Mouse (Mus musculus) bone marrow macrophage, adult 2 months (primary cell): ENCODE measurements around the gene Arhgef38. TPM values are rescaled to one million over a fixed set of nuclear protein-coding genes. Genes with fewer than 3 reads are reported as not detected.

Experiments
- H3K27ac ChIP-seq: 2 replicates; pipeline ENCODE4 v1.5.1; 2012; ENCODE audit warnings: low read depth, low read length; ENCODE audit not compliant: insufficient read depth
- H3K4me1 ChIP-seq: 2 replicates; pipeline ENCODE4 v1.6.1; 2012; ENCODE audit warnings: low read length; ENCODE audit not compliant: control insufficient read depth, insufficient read depth
- H3K4me3 ChIP-seq: 2 replicates; pipeline ENCODE4 v1.5.1; 2012; ENCODE audit warnings: mild to moderate bottlenecking, low read length, moderate library complexity; ENCODE audit not compliant: insufficient read depth
- CTCF ChIP-seq: IDR thresholded peaks from 2 replicates; pipeline ENCODE4 v1.5.1; 2012; ENCODE audit warnings: low read depth, mild to moderate bottlenecking, low read length, moderate library complexity
- POLR2A ChIP-seq: IDR thresholded peaks from 2 replicates; pipeline ENCODE4 v1.6.1; 2012; ENCODE audit warnings: mild to moderate bottlenecking, low read depth, low read length, borderline replicate concordance
- polyA plus RNA-seq: library from polyadenylated mRNA; stranded (reverse); fragments of >200 nt; gene quantifications from 2 replicates; pipeline ENCODE4 v1.2.4, GENCODE M21; 2012; ENCODE audit not compliant: missing spikeins, insufficient read depth, insufficient read length

The Arhgef38 gene
- polyA plus RNA-seq, 1 experiment: not detected

DNA sequence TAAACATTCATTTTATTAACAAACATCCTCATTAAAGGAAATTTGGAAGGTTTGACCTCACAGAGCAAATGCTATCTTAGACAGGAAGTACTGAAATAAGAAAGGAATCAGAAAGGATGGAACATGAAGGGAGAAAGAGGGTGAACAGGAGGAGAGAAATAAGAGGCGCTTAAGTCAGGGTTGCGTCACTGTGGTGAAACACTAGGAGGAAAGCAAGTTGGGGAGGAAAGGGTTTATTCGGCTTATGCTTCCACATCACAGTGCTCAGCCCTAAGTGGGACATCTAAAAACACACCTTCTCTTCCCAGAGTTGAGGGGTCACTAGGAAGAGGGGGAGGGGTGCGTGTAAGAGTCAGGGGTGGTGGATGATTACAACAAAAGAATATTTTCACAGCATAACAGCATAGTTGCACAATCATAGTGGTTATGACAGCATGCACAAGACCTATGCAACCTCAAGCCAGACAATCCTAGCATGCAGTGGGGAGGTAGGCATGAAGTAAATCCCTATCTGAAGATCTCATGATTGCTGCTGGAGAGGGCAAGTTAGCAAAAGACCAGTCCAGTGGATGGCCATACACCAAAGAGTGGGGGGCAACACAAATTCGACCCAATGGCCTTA is 19.4 kb downstream of the Arhgef38 start:
- Histone ChIP-seq H3K4me1 (no peaks in the 10 kb centered on the region), H3K27ac (no peak overlapping the region), H3K4me3 (no peak overlapping the region)
- no peak for TF ChIP-seq POLR2A

DNA sequence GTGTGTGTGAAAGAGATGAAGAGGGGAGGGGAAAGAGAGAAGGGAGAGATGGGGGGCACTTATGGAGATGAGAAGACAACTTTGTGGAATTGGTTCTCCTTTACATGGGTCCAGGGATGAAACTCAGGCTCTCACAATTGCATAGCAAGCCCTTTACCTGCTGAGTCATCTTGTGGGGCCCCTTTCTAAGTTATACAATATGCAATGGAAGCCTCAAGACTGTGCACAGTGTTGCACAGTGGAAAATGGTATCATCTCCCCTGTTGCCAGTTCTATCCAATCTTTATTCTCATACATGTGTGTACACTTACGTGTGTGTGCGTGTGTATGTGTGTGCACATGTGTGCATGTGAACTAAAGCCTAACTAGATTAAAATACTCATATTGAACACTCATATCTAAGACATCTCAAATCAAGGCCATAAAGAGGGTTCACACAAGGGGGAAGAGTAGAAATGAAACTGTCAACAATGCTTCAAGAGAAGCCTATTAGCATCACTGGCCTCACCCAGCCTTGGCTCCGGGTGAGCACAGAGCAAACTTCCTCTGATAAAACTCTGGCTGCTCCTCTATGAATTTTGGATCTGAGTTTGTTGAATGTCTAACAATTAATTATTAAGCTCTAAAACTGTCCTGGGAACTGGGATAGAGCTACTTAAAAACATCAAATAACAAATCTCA is 21.2 kb downstream of the Arhgef38 start:
- H3K27ac ChIP-seq: no peak overlapping the region
- TF ChIP-seq POLR2A: no peak
- TF ChIP-seq CTCF: no peak
- H3K4me3 ChIP-seq: no peak overlapping the region
- no peaks in the 10 kb centered on the region for H3K4me1 ChIP-seq

GRCm38 (mm10) chr3:133211324-133211723 is 23.4 kb downstream of the Arhgef38 start:
- Histone ChIP-seq H3K4me3 (no peak overlapping the region), H3K4me1 (no peaks in the 10 kb centered on the region), H3K27ac (no peak overlapping the region)
- no peak for TF ChIP-seq POLR2A
- no peak for TF ChIP-seq CTCF

DNA sequence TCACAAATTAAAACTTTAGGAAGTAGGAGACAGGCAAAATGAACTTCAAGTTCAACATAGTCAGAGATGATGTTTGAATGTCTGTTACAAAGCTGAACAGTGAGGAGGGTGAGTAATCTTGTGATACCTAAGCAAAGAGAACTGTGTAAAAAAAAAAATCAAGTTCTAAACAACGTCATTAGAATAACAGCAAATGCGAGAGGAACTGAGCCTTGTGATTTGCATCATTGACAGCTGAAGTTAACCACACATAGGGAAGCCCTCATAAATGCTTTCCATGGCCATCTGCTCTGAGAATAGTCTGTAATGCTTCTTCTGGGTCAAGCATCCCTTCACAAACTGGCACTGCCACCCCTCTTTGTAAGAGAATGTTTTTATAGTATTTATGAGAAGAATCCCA is 31.0 kb downstream of the Arhgef38 start:
- no peak overlapping the region for H3K27ac ChIP-seq
- H3K4me1 ChIP-seq: no peaks in the 10 kb centered on the region
- H3K4me3 ChIP-seq: no peak overlapping the region
- TF ChIP-seq POLR2A (no peak), CTCF (no peak)

DNA sequence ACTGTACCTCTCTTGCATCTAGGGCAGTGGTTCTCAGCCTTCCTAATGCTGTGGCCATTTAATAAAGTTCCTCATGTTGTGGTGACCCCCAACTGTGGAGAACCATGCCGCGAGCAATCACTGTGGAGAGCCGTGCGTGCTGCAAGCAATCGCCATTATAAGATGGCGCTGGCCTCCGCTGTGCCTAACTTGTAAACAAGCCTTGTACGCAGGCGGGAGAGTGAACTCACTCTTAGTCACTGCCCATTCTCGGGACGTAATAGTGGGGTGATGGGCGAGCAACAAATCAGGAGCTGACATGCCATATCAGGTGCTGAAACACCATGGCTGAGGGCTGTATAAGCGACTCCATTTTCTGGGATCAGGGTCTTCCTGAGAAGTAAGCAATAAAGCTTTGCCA is 32.6 kb downstream of the Arhgef38 start:
- H3K4me3 ChIP-seq: no peak overlapping the region
- no peak for TF ChIP-seq CTCF
- TF ChIP-seq POLR2A: no peak
- H3K4me1 ChIP-seq: no peaks in the 10 kb centered on the region
- H3K27ac ChIP-seq: no peak overlapping the region

- TF ChIP-seq POLR2A (no peak), CTCF (no peak)
- no peaks in the 10 kb centered on the region for H3K4me1 ChIP-seq
- no peak overlapping the region for H3K27ac ChIP-seq
- no peak overlapping the region for H3K4me3 ChIP-seq
Observed at GRCm38 (mm10) chr3:133188930-133189329, 45.8 kb downstream of the Arhgef38 start.

GRCm38 (mm10) chr3:133187524-133187923 is 47.2 kb downstream of the Arhgef38 start:
- Histone ChIP-seq H3K27ac (no peak overlapping the region), H3K4me1 (no peaks in the 10 kb centered on the region), H3K4me3 (no peak overlapping the region)
- TF ChIP-seq POLR2A: no peak
- TF ChIP-seq CTCF: no peak

GRCm38 (mm10) chr3:133176033-133176750 is 58.6 kb downstream of the Arhgef38 start:
- TF ChIP-seq POLR2A: no peak
- TF ChIP-seq CTCF: no peak
- H3K4me1 ChIP-seq: no peaks in the 10 kb centered on the region
- no peak overlapping the region for H3K4me3 ChIP-seq
- no peak overlapping the region for H3K27ac ChIP-seq

GRCm38 (mm10) chr3:133172291-133172690 is 62.5 kb downstream of the Arhgef38 start:
- Histone ChIP-seq H3K4me1 (no peaks in the 10 kb centered on the region), H3K4me3 (no peak overlapping the region), H3K27ac (no peak overlapping the region)
- TF ChIP-seq CTCF (no peak), POLR2A (no peak)

DNA sequence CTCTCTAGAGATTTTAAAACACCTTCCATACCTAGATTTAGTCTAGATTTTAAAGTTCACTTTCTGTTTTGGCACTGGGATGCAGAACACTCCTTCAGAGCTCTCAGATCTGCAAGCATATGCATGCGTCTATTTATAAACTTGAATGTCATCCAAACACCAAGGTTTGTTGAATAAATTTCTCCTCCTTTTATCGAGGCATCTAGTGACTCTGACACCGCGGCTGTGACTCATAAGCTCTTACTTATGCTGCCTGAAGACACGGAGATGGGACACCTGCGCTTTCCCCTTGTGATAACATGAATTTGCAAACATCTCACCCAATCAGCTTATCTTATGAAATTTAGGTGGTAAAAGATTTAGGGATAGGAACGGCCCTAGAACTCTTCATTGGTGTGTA is 65.0 kb downstream of the Arhgef38 start:
- TF ChIP-seq POLR2A (no peak), CTCF (no peak)
- Histone ChIP-seq H3K4me3 (no peak overlapping the region), H3K4me1 (no peaks in the 10 kb centered on the region), H3K27ac (no peak overlapping the region)
